Mouse (Mus musculus) midbrain, embryonic 11.5 days (tissue): ENCODE measurements around the gene Galnt15. TPM values are rescaled to one million over a fixed set of nuclear protein-coding genes. Genes with fewer than 3 reads are reported as not detected.
"Not testable (repeated sequence)": the region's sequence is repeated elsewhere in the genome, so short reads cannot be mapped to it uniquely, and the experiment has no call there.

Experiments used
- ATAC-seq: fragments of 200-750 bp; cut with Nextera tagmentation; 2 replicates; pipeline ENCODE4 v1.8.0; 2017; ENCODE audit warnings: moderate TSS enrichment, moderate library complexity; ENCODE audit not compliant: low FRiP score
- DNase-seq: peaks from one replicate; pipeline ENCODE4 v3.0.0; 2015; ENCODE audit warnings: low spot score; ENCODE audit errors: missing footprints
- H3K27ac ChIP-seq: fragments of 300-500 bp; sonication (generic); 2 replicates; pipeline ENCODE4 v1.5.1; 2014; ENCODE audit warnings: low read depth, low read length
- H3K27me3 ChIP-seq: fragments of 300-500 bp; sonication (generic); 2 replicates; pipeline ENCODE4 v1.6.1; 2014; ENCODE audit warnings: mild to moderate bottlenecking, low read length, moderate library complexity, mixed read lengths; ENCODE audit not compliant: control insufficient read depth, insufficient read depth
- H3K36me3 ChIP-seq: fragments of 300-500 bp; sonication (generic); 2 replicates; pipeline ENCODE4 v1.6.1; 2014; ENCODE audit warnings: mild to moderate bottlenecking, low read length, moderate library complexity, mixed read lengths; ENCODE audit not compliant: control insufficient read depth, insufficient read depth
- H3K4me1 ChIP-seq: fragments of 300-500 bp; sonication (generic); 2 replicates; pipeline ENCODE4 v1.6.1; 2014; ENCODE audit warnings: low read length; ENCODE audit not compliant: control insufficient read depth, insufficient read depth
- H3K4me2 ChIP-seq: fragments of 300-500 bp; sonication (generic); 2 replicates; pipeline ENCODE4 v1.6.1; 2014; ENCODE audit warnings: mild to moderate bottlenecking, moderate library complexity
- H3K4me3 ChIP-seq: fragments of 300-500 bp; sonication (generic); 2 replicates; pipeline ENCODE4 v1.5.1; 2014; ENCODE audit warnings: low read depth, low read length
- H3K9ac ChIP-seq: fragments of 300-500 bp; sonication (generic); 2 replicates; pipeline ENCODE4 v1.6.1; 2014; ENCODE audit warnings: low read length
- H3K9me3 ChIP-seq: fragments of 300-500 bp; sonication (generic); 2 replicates; pipeline ENCODE4 v1.6.1; 2016; ENCODE audit warnings: low read length; ENCODE audit not compliant: control insufficient read depth
- WGBS: fragments of 180-500 bp; shearing (Covaris S2); extraction: QIAGEN DNeasy Blood & Tissue Kit; methylation state at CpG from one replicate; pipeline ENCODE4 v1.1.7; 2014; 5-methylcytosine and 5-hydroxymethylcytosine counted together
- polyA plus RNA-seq: library from polyadenylated mRNA; unstranded; fragments of >200 nt; fragmentation: Nextera tagmentation; extraction: Ambion mirVana; gene quantifications from 2 replicates; pipeline ENCODE4 v1.2.1, GENCODE M21; 2014

Gene Galnt15
- polyA plus RNA-seq, 1 experiment from 2014 or later = 0.08 TPM

GRCm38 (mm10) chr14:32076896-32077575 lies 48.2 kb downstream of the Galnt15 start:
- H3K27ac ChIP-seq = no peak overlapping the region
- H3K4me3 ChIP-seq = no peak overlapping the region
- H3K9ac ChIP-seq = no peak overlapping the region
- H3K36me3 ChIP-seq = peaks cover 5% of the 10 kb centered on the region; the same call in 1 of the 2 replicates
- no peak overlapping the region for H3K4me2 ChIP-seq
- ATAC-seq (peak; percentile 30; the same call in 1 of the 2 replicates), DNase-seq (peak; percentile 98)
- H3K27me3 ChIP-seq = no peaks in the 10 kb centered on the region
- 53% methylated on average over 8 of the region's 8 CpGs for WGBS
- H3K4me1 ChIP-seq = no peaks in the 10 kb centered on the region
- no peaks in the 10 kb centered on the region for H3K9me3 ChIP-seq

GRCm38 (mm10) chr14:32081026-32081425 lies 52.2 kb downstream of the Galnt15 start:
- H3K4me2 ChIP-seq = no peak overlapping the region
- no peaks in the 10 kb centered on the region for H3K9me3 ChIP-seq
- no peak overlapping the region for H3K27ac ChIP-seq
- peaks cover 9% of the 10 kb centered on the region; the same call in 1 of the 2 replicates for H3K36me3 ChIP-seq
- no peak overlapping the region for H3K4me3 ChIP-seq
- DNase-seq (peak; percentile 62), ATAC-seq (no peak)
- H3K4me1 ChIP-seq = peaks cover 4% of the 10 kb centered on the region
- H3K27me3 ChIP-seq = no peaks in the 10 kb centered on the region
- no peak overlapping the region for H3K9ac ChIP-seq
- 87% methylated on average over 10 of the region's 10 CpGs for WGBS

DNA sequence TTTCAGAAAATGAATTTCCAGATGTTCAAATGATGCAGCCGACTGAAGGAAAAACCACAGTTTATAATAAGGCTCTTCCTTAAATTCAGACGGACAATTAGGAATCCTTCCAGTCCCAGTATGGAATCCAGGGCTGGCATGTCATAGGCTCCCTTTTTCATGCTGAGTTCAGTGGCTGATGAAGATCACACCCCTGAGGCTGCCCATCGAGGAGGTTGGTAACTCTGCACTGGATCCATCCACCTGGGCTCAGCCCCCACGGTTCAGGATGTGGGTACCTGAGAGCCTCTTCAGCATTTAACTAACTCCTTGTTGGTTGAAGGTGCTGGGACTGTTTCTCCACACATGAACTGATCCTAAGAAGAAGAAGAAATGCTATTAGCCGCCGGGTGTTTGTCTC lies 54.1 kb downstream of the Galnt15 start:
- Histone ChIP-seq H3K27me3 (no peaks in the 10 kb centered on the region), H3K9me3 (no peaks in the 10 kb centered on the region), H3K4me3 (no peak overlapping the region), H3K36me3 (peaks cover 9% of the 10 kb centered on the region; the same call in 1 of the 2 replicates), H3K4me1 (peaks cover 8% of the 10 kb centered on the region), H3K9ac (no peak overlapping the region), H3K27ac (no peak overlapping the region), H3K4me2 (no peak overlapping the region)
- DNase-seq (peak; percentile 56), ATAC-seq (no peak)
- WGBS = 95% methylated on average over 6 of the region's 6 CpGs

DNA sequence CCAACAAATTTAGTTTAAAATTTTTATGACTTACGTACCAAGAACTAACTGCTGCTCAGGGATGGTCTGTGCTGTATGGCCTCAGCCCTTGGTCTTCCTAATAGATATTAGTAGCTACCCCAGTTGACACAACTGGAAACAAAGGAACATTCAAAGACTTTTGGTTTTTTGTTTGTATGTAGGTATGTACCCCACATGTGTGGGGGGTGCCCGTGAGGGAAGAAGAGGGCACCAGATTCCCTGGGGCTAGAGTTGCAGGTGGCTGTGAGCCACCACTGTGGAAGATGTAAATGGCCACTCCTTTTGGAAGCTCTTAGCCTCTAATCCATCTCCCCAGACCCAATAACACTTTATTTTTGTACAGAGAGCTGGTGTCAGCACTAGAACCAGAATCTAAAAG lies 54.7 kb downstream of the Galnt15 start:
- Histone ChIP-seq H3K4me3 (no peak overlapping the region), H3K27me3 (no peaks in the 10 kb centered on the region), H3K4me2 (no peak overlapping the region), H3K9me3 (no peaks in the 10 kb centered on the region), H3K9ac (no peak overlapping the region), H3K27ac (no peak overlapping the region), H3K36me3 (peaks cover 9% of the 10 kb centered on the region; the same call in 1 of the 2 replicates), H3K4me1 (peaks cover 8% of the 10 kb centered on the region)
- ATAC-seq = no peak
- WGBS = 88% methylated on average over 2 of the region's 2 CpGs
- DNase-seq = peak; percentile 64

DNA sequence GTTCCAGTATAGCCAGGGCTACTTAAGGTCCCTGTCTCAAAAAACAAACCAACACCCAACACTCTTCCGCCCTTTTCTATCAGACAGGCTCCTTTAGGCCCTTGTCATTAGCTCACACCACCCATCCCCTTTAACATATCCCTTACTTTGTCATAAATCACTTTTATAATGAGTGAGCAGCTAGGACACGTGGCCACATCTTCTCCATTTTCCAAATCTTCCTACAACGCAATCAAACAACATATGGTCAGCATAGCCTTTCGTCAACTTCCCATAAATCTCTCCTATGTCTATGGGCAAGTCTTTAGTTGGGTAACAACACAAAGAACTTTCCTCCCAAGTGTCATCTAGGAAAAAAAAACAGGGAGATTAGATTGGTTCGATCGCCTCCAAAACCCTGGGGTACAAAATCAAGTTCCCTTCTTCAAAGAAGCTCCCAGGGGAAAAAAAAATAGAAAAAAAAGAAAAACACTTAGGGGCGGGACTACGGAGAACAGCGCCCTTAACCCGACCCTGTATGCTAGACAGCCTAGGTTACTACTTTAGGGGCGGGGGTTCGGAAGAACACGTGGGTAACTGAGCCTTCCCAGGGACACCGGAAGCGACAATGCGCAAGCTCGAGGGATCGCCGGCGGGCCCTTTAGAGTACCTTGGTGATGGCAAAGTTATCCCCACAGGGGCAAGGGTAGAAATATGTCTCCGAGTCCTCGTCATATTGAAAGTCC lies 56.1 kb downstream of the Galnt15 start, which contains the start of gene Oxnad1:
TSS of gene Oxnad1 (plus strand) at position 614 of the 725 bp plus-strand sequence.
- whole genome bisulfite sequencing = 5% methylated on average over 22 of the region's 22 CpGs
- DNase-seq (peak; percentile 90), ATAC-seq (peak; percentile 97)
- Histone ChIP-seq H3K4me1 (peaks cover 8% of the 10 kb centered on the region), H3K9ac (peak within 1 kb of the TSS; percentile 67), H3K27ac (peak within 1 kb of the TSS; percentile 59), H3K36me3 (peaks cover 9% of the 10 kb centered on the region; the same call in 1 of the 2 replicates), H3K27me3 (no peaks in the 10 kb centered on the region), H3K4me2 (peak within 1 kb of the TSS; percentile 75), H3K9me3 (no peaks in the 10 kb centered on the region), H3K4me3 (peak within 1 kb of the TSS; percentile 64)

DNA sequence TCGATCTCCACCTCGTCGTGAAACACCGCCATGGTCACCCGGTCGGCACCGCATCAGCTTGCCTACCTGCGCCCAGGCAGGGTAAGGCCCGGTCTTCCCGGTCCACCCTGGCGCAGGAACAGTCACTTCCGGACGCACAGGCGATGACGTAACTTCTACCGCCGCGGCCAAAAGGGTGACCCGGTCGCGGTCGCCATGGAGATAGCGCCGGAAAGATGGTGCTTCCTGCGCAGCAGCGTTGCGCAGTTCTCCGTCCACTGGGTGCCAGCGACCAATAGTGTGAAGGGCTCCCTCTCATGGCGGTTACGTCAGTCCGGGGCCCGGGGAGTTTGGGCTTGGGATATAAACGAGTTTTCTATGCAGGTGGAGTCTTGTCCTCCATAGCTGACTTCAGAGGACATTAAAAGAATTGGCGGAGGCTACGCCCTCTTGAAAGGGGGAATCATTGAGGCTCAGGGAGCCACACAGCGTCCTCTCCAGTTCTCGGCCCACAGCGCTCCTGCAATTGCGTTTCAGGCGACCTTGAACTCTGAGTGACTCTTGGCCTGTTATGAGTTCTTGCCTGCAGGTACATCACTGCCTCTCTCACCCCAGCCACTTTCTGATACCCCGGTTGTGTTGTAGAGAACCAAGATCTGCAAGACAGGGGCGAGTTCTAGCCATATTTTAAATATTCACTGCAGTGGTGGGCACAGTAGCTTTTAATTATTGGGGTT lies 56.9 kb downstream of the Galnt15 start, which contains the start of gene Dph3:
TSS of gene Dph3 (minus strand) at position 244 of the 716 bp plus-strand sequence.
- H3K27ac ChIP-seq = peak within 1 kb of the TSS; percentile 59
- peak within 1 kb of the TSS; percentile 64 for H3K4me3 ChIP-seq
- under 1% methylated on average over 43 of the region's 43 CpGs for WGBS
- peaks cover 9% of the 10 kb centered on the region; the same call in 1 of the 2 replicates for H3K36me3 ChIP-seq
- peak within 1 kb of the TSS; percentile 67 for H3K9ac ChIP-seq
- H3K9me3 ChIP-seq = no peaks in the 10 kb centered on the region
- ATAC-seq (peak; percentile 98), DNase-seq (peak; percentile 99)
- H3K4me1 ChIP-seq = peaks cover 8% of the 10 kb centered on the region
- no peaks in the 10 kb centered on the region for H3K27me3 ChIP-seq
- H3K4me2 ChIP-seq = peak within 1 kb of the TSS; percentile 75

DNA sequence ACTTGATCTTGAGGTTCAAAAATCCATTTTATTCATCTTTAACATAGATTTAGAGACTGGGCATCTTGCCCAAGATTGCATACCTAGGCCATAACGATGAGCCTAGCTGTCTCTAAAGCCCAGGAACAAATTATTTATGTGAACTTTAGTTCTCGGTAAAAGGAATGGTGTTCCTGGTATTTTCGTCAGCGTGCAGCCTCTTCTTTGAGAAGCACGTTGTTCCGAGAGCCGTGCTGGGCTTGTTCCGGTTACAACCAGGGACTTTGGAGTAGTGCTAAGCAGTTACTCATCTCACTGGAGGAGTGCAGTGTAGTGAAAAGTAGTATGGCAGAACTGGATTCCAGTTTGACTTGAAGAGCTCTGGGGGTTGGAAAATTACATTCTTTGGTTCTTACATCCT lies 57.4 kb downstream of the Galnt15 start:
- Histone ChIP-seq H3K4me2 (peak overlapping the region; percentile 75), H3K4me3 (peak overlapping the region; percentile 64), H3K27me3 (no peaks in the 10 kb centered on the region), H3K27ac (no peak overlapping the region), H3K36me3 (peaks cover 9% of the 10 kb centered on the region; the same call in 1 of the 2 replicates), H3K4me1 (peaks cover 8% of the 10 kb centered on the region), H3K9me3 (no peaks in the 10 kb centered on the region), H3K9ac (peak overlapping the region; percentile 67)
- ATAC-seq (no peak), DNase-seq (no peak)
- 40% methylated on average over 8 of the region's 8 CpGs for WGBS

- not testable (repeated sequence) for ATAC-seq, H3K9me3 ChIP-seq, H3K36me3 ChIP-seq, H3K9ac ChIP-seq, H3K4me2 ChIP-seq, H3K27ac ChIP-seq, H3K4me3 ChIP-seq, H3K27me3 ChIP-seq, H3K4me1 ChIP-seq, DNase-seq
- WGBS = 85% methylated on average over 7 of the region's 7 CpGs
Observed at GRCm38 (mm10) chr14:32087584-32088248, 58.9 kb downstream of the Galnt15 start.
